Mouse (Mus musculus) brain, embryonic 14.5 days (tissue): ENCODE results near the gene Ubl4b.

Experiments used
- CTCF ChIP-seq: fragments of 200-500 bp; IDR thresholded peaks from 2 replicates; pipeline ENCODE4 v1.5.1; 2012; ENCODE audit warnings: inconsistent platforms, mild to moderate bottlenecking, moderate library complexity, borderline replicate concordance; ENCODE audit not compliant: insufficient read depth, insufficient read length; ENCODE audit errors: extremely low read depth
- POLR2A ChIP-seq: fragments of 200-500 bp; IDR thresholded peaks from 2 replicates; pipeline ENCODE4 v1.6.1; 2012; ENCODE audit warnings: mild to moderate bottlenecking, inconsistent platforms, borderline replicate concordance; ENCODE audit not compliant: poor library complexity, insufficient read depth, insufficient read length, severe bottlenecking; ENCODE audit errors: extremely low read depth

DNA sequence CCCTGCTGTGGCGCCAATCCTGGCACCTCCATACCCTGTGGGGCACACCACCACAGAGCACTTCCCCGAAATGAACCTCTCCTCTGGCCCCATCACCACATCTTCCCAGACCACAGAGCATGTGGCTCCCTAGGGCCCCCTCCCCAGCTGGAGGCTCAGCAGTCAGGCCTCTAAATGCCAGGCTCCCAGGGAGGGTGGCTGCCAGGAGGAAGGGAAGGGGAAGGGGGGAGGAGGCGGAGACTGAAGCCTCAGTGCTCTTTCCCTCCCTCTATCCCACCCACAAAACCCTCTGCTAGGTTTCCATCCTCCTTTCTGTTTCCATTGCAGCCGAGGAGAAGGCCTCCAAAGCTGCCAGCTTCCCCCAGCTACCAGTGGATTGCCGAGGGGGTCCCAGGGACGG is 45.3 kb upstream of the Ubl4b start:
- no peak for TF ChIP-seq CTCF
- TF ChIP-seq POLR2A, result no peak
